22 mouse cellular contexts compared by ENCODE assay signal in genomic region chr10:70110815-70111214, GRCm38 (mm10). TPM values are rescaled to one million over a fixed set of nuclear protein-coding genes. Genes with fewer than 3 reads are reported as not detected.
DNase-seq lines count a peak whose midpoint lies in the region; ATAC-seq lines count a peak whose summit lies in the region.
"Had no signal": no experiment of that assay in that cellular context is flagged by ENCODE, and none has a peak within 500 bp of the region (broad histone marks: within the 10 kb centered on the region; RNA-seq: fewer than 3 reads in every experiment).

No protein-coding gene starts in this region.

- peaks cover 33% of the 10 kb centered on the region for H3K4me1 ChIP-seq in intestine, embryonic 16.5 days (ENCODE audit: control insufficient read depth, insufficient read depth, low read length)

- H3K4me3 ChIP-seq in intestine, embryonic 16.5 days (ENCODE audit: low read length) = no peak overlapping the region
- H3K4me3 ChIP-seq: embryonic facial prominence, embryonic 13.5 days; forebrain, embryonic 10.5 days; hindbrain, embryonic 10.5 days; neural tube, embryonic 15.5 days had no signal

- H3K4me2 ChIP-seq in intestine, embryonic 16.5 days (ENCODE audit: low read depth, low read length) = no peak overlapping the region
- H3K4me2 ChIP-seq: embryonic facial prominence, embryonic 13.5 days; neural tube, embryonic 15.5 days had no signal

- H3K27me3 ChIP-seq in intestine, embryonic 16.5 days (replicated peaks; ENCODE audit: control insufficient read depth, insufficient read depth, low read length) = no peaks in the 10 kb centered on the region
- H3K27me3 ChIP-seq: CH12.LX; embryonic facial prominence, embryonic 13.5 days; neural tube, embryonic 15.5 days had no signal

- peak; percentile 24 for DNase-seq in adrenal gland, postnatal 10 days
- no peak for DNase-seq in adrenal gland, adult 8-10 months
- peak; percentile 28 for DNase-seq in urinary bladder, postnatal 14 days (ENCODE audit: low spot score)
- DNase-seq in urinary bladder, adult 18-20 months (ENCODE audit: low spot score in 2 of 2) = no peak
- DNase-seq in heart, postnatal 14 days = peak; percentile 52 to 62
- DNase-seq in right cerebral cortex, adult 2 months (ENCODE audit: low spot score in 2 of 2) = no peak
- DNase-seq in right cerebral cortex, postnatal 10 days (ENCODE audit: low spot score in 2 of 2) = no peak
- DNase-seq: adrenal gland, postnatal 36 days; layer of hippocampus, adult 9-11 months; left cerebral cortex, postnatal 4 days; lung, postnatal 4 days; right cerebral cortex, adult 18-20 months; thymus, adult 2 months had no signal

- intact Hi-C loops in heart, postnatal 14 days (cut with DNase I) = no loop called here

- no peaks in the 10 kb centered on the region for H3K9me3 ChIP-seq in intestine, embryonic 16.5 days (ENCODE audit: control insufficient read depth, low read length)
- H3K9me3 ChIP-seq: embryonic facial prominence, embryonic 13.5 days; neural tube, embryonic 15.5 days had no signal

- no peak for ATAC-seq in intestine, embryonic 16.5 days
- ATAC-seq: inflammation-experienced regulatory T-cells, adult 6 months had no signal

- no peak overlapping the region for H3K9ac ChIP-seq in intestine, embryonic 16.5 days (ENCODE audit: low read depth, low read length)
- H3K9ac ChIP-seq: embryonic facial prominence, embryonic 13.5 days; liver, embryonic 14.5 days; neural tube, embryonic 15.5 days had no signal

- 89% methylated on average over 7 of the region's 7 CpGs for WGBS in intestine, embryonic 16.5 days

- 0 out of 2 replicates have a peak, but pooled peaks cover 3% of the 10 kb centered on the region for H3K36me3 ChIP-seq in intestine, embryonic 16.5 days (ENCODE audit: control insufficient read depth, insufficient read depth, low read length)
- H3K36me3 ChIP-seq: neural tube, embryonic 15.5 days had no signal

- no peak overlapping the region for H3K27ac ChIP-seq in intestine, embryonic 16.5 days (ENCODE audit: low read length)
- H3K27ac ChIP-seq: embryonic facial prominence, embryonic 13.5 days; forebrain, embryonic 10.5 days; hindbrain, embryonic 10.5 days; kidney, postnatal 0 days; liver, embryonic 14.5 days; neural tube, embryonic 15.5 days had no signal

RNA-seq across cellular contexts. Expression of gene Ccdc6, which starts 13.9 kb away (rescaled TPM):
- 10 to 100 TPM; 46.9 to 56.7 TPM for total RNA-seq in adrenal gland, postnatal 10 days (2021)
- total RNA-seq in adrenal gland, adult 8-10 months (2022) = 10 to 100 TPM; 49.7 to 63.4 (median 59.8) TPM
- total RNA-seq in heart, postnatal 14 days (2021) = 10 to 100 TPM; 31.0 to 31.4 TPM
- polyA plus RNA-seq in intestine, embryonic 16.5 days (2015; fragmentation: Nextera tagmentation; extraction: Ambion mirVana) = 11.7 and 13.0 TPM in 2 replicates

Comparison
In these comparisons a context has a peak if more than half of its experiments do, and no peak if none do; other contexts are left out.
1. DNase-seq: peak in adrenal gland, postnatal 10 days (single experiment), urinary bladder, postnatal 14 days (single experiment) and heart, postnatal 14 days (2 of 2); none in adrenal gland, adult 8-10 months (single experiment), urinary bladder, adult 18-20 months (0 of 2), right cerebral cortex, adult 2 months (0 of 2) and right cerebral cortex, postnatal 10 days (0 of 2).